Mouse (Mus musculus): ENCODE results near the gene Ctu1. TPM values are rescaled to one million over a fixed set of nuclear protein-coding genes. Genes with fewer than 3 reads are reported as not detected.
"Not testable (repeated sequence)": the region's sequence is repeated elsewhere in the genome, so short reads cannot be mapped to it uniquely, and the experiment has no call there.

The Ctu1 gene
- polyA plus RNA-seq, 1 experiment from 2014 or later = 8.7 TPM

- DNase-seq (ENCODE audit: low spot score) (no peak), ATAC-seq (replicated peaks; ENCODE audit: low FRiP score) (no peak)
- Histone ChIP-seq H3K27me3 (replicated peaks; ENCODE audit: control insufficient read depth, insufficient read depth, low read length) (no peaks in the 10 kb centered on the region), H3K9ac (ENCODE audit: low read depth, low read length) (no peak overlapping the region), H3K4me2 (no peak overlapping the region), H3K36me3 (ENCODE audit: control insufficient read depth, insufficient read depth, low read length) (no peaks in the 10 kb centered on the region), H3K9me3 (ENCODE audit: control insufficient read depth, low read length) (no peaks in the 10 kb centered on the region), H3K4me1 (replicated peaks; ENCODE audit: control insufficient read depth, insufficient read depth, low read length) (no peaks in the 10 kb centered on the region), H3K4me3 (ENCODE audit: low read depth, low read length) (no peak overlapping the region), H3K27ac (ENCODE audit: low read depth, low read length) (no peak overlapping the region)
- WGBS = 65% methylated on average over 5 of the region's 5 CpGs
Observed at GRCm38 (mm10) chr7:43642587-43642986, 29.2 kb upstream of the Ctu1 start.

DNA sequence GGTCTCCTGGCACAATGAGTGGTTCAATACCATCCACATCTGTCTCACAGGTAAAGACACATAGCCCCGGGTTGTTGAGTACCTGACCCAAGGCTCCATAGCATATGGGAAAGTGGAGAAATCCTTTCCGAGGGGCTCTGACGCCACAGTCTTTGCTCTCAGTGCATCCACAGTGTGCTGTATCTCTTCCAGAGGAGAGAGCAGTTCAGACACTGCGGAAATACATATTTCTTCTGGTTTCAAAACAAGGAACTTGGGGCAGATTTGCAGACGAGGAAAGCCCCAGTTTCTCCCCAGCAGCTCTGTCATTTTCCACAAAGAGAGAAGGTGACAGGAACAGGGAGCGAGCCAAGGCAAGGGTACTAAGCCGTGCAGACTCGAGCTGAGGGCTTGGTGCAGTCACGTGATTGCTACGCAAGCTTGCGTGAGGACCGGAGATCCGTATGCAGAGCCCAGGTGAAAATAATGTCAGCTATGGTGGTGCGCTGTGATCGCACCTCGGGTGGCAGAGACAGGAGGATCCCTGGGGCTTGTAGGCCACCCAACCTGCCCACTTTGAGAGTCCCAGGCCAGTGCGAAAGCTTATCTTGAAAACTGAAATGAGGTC, 28.7 kb upstream of the Ctu1 start:
- no peaks in the 10 kb centered on the region for H3K36me3 ChIP-seq (ENCODE audit: control insufficient read depth, insufficient read depth, low read length)
- no peaks in the 10 kb centered on the region for H3K4me1 ChIP-seq (replicated peaks; ENCODE audit: control insufficient read depth, insufficient read depth, low read length)
- 60% methylated on average over 17 of the region's 17 CpGs for WGBS
- H3K4me3 ChIP-seq (ENCODE audit: low read depth, low read length) = no peak overlapping the region
- H3K4me2 ChIP-seq = no peak overlapping the region
- H3K27me3 ChIP-seq (replicated peaks; ENCODE audit: control insufficient read depth, insufficient read depth, low read length) = no peaks in the 10 kb centered on the region
- no peak for DNase-seq (ENCODE audit: low spot score)
- ATAC-seq (replicated peaks; ENCODE audit: low FRiP score) = no peak
- no peaks in the 10 kb centered on the region for H3K9me3 ChIP-seq (ENCODE audit: control insufficient read depth, low read length)
- no peak overlapping the region for H3K9ac ChIP-seq (ENCODE audit: low read depth, low read length)
- no peak overlapping the region for H3K27ac ChIP-seq (ENCODE audit: low read depth, low read length)

- Histone ChIP-seq H3K36me3 (ENCODE audit: control insufficient read depth, insufficient read depth, low read length) (no peaks in the 10 kb centered on the region), H3K4me2 (no peak overlapping the region), H3K9me3 (ENCODE audit: control insufficient read depth, low read length) (no peaks in the 10 kb centered on the region), H3K27ac (ENCODE audit: low read depth, low read length) (no peak overlapping the region), H3K4me3 (ENCODE audit: low read depth, low read length) (no peak overlapping the region), H3K27me3 (replicated peaks; ENCODE audit: control insufficient read depth, insufficient read depth, low read length) (no peaks in the 10 kb centered on the region), H3K9ac (ENCODE audit: low read depth, low read length) (no peak overlapping the region), H3K4me1 (replicated peaks; ENCODE audit: control insufficient read depth, insufficient read depth, low read length) (no peaks in the 10 kb centered on the region)
- WGBS = 84% methylated on average over 6 of the region's 6 CpGs
- ATAC-seq (replicated peaks; ENCODE audit: low FRiP score) (no peak), DNase-seq (ENCODE audit: low spot score) (no peak)
Observed at GRCm38 (mm10) chr7:43652683-43653082, 19.1 kb upstream of the Ctu1 start.

DNA sequence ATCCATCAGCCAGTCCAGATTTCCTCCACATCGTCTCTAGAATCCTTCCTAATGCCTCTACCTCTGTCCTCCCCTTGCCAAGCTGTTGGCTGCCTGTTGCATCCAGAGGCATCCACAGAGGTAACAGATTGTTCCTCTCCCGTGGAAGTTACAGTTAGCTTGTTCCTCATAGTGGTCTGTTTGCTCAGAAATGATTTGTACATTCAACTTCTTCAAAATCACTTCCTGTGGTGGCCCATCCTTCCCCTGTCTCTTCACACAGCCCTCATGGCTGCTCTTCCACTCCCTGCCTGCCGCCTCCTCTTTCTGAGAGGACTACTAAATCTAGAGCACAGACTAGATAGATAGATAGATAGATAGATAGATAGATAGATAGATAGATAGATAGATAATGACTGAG, 17.3 kb upstream of the Ctu1 start:
- no peak overlapping the region for H3K9ac ChIP-seq (ENCODE audit: low read depth, low read length)
- H3K4me1 ChIP-seq (replicated peaks; ENCODE audit: control insufficient read depth, insufficient read depth, low read length) = no peaks in the 10 kb centered on the region
- ATAC-seq (replicated peaks; ENCODE audit: low FRiP score) (no peak), DNase-seq (ENCODE audit: low spot score) (no peak)
- H3K27ac ChIP-seq (ENCODE audit: low read depth, low read length) = no peak overlapping the region
- H3K4me2 ChIP-seq = no peak overlapping the region
- no peaks in the 10 kb centered on the region for H3K36me3 ChIP-seq (ENCODE audit: control insufficient read depth, insufficient read depth, low read length)
- H3K27me3 ChIP-seq (replicated peaks; ENCODE audit: control insufficient read depth, insufficient read depth, low read length) = no peaks in the 10 kb centered on the region
- no peaks in the 10 kb centered on the region for H3K9me3 ChIP-seq (ENCODE audit: control insufficient read depth, low read length)
- WGBS = 58% methylated on average over 3 of the region's 3 CpGs
- no peak overlapping the region for H3K4me3 ChIP-seq (ENCODE audit: low read depth, low read length)

GRCm38 (mm10) chr7:43656232-43656631, 15.6 kb upstream of the Ctu1 start:
- 56% methylated on average over 6 of the region's 6 CpGs for WGBS

GRCm38 (mm10) chr7:43660002-43660401, 11.8 kb upstream of the Ctu1 start, which contains the start of gene Siglece:
Gene Siglece (minus strand): TSS chr7:43660161.
- Histone ChIP-seq H3K4me2 (no peak within 1 kb of the TSS), H3K4me1 (replicated peaks; ENCODE audit: control insufficient read depth, insufficient read depth, low read length) (no peaks in the 10 kb centered on the region), H3K9ac (ENCODE audit: low read depth, low read length) (no peak within 1 kb of the TSS), H3K9me3 (ENCODE audit: control insufficient read depth, low read length) (no peaks in the 10 kb centered on the region), H3K27me3 (replicated peaks; ENCODE audit: control insufficient read depth, insufficient read depth, low read length) (no peaks in the 10 kb centered on the region), H3K36me3 (ENCODE audit: control insufficient read depth, insufficient read depth, low read length) (no peaks in the 10 kb centered on the region), H3K4me3 (ENCODE audit: low read depth, low read length) (no peak within 1 kb of the TSS), H3K27ac (ENCODE audit: low read depth, low read length) (no peak within 1 kb of the TSS)
- DNase-seq (ENCODE audit: low spot score) (no peak), ATAC-seq (replicated peaks; ENCODE audit: low FRiP score) (no peak)
- WGBS = 36% methylated on average over 1 of the region's 1 CpGs

More at GRCm38 (mm10) chr7:43656232-43656631, 15.6 kb upstream of the Ctu1 start:
- H3K27me3 ChIP-seq (replicated peaks; ENCODE audit: control insufficient read depth, insufficient read depth, low read length) = no peaks in the 10 kb centered on the region
- no peaks in the 10 kb centered on the region for H3K36me3 ChIP-seq (ENCODE audit: control insufficient read depth, insufficient read depth, low read length)
- H3K27ac ChIP-seq (ENCODE audit: low read depth, low read length) = no peak overlapping the region
- no peak for ATAC-seq (replicated peaks; ENCODE audit: low FRiP score)
- H3K4me3 ChIP-seq (ENCODE audit: low read depth, low read length) = no peak overlapping the region
- H3K4me1 ChIP-seq (replicated peaks; ENCODE audit: control insufficient read depth, insufficient read depth, low read length) = no peaks in the 10 kb centered on the region
- H3K4me2 ChIP-seq = no peak overlapping the region
- no peak overlapping the region for H3K9ac ChIP-seq (ENCODE audit: low read depth, low read length)
- DNase-seq (ENCODE audit: low spot score) = no peak
- H3K9me3 ChIP-seq (ENCODE audit: control insufficient read depth, low read length) = no peaks in the 10 kb centered on the region

- no peak overlapping the region for H3K4me3 ChIP-seq (ENCODE audit: low read depth, low read length)
- WGBS = 81% methylated on average over 1 of the region's 1 CpGs
- no peaks in the 10 kb centered on the region for H3K36me3 ChIP-seq (ENCODE audit: control insufficient read depth, insufficient read depth, low read length)
- no peak for ATAC-seq (replicated peaks; ENCODE audit: low FRiP score)
- H3K4me2 ChIP-seq = no peak overlapping the region
- no peak for DNase-seq (ENCODE audit: low spot score)
- H3K27ac ChIP-seq (ENCODE audit: low read depth, low read length) = no peak overlapping the region
- H3K9ac ChIP-seq (ENCODE audit: low read depth, low read length) = no peak overlapping the region
- no peaks in the 10 kb centered on the region for H3K27me3 ChIP-seq (replicated peaks; ENCODE audit: control insufficient read depth, insufficient read depth, low read length)
- no peaks in the 10 kb centered on the region for H3K4me1 ChIP-seq (replicated peaks; ENCODE audit: control insufficient read depth, insufficient read depth, low read length)
- no peaks in the 10 kb centered on the region for H3K9me3 ChIP-seq (ENCODE audit: control insufficient read depth, low read length)
Observed at GRCm38 (mm10) chr7:43662804-43663203, 9.0 kb upstream of the Ctu1 start.

- not testable (repeated sequence) for H3K27me3 ChIP-seq (replicated peaks; ENCODE audit: control insufficient read depth, insufficient read depth, low read length); ATAC-seq (replicated peaks; ENCODE audit: low FRiP score); H3K4me3 ChIP-seq (ENCODE audit: low read depth, low read length); H3K9ac ChIP-seq (ENCODE audit: low read depth, low read length); H3K27ac ChIP-seq (ENCODE audit: low read depth, low read length); H3K9me3 ChIP-seq (ENCODE audit: control insufficient read depth, low read length); H3K4me1 ChIP-seq (replicated peaks; ENCODE audit: control insufficient read depth, insufficient read depth, low read length); H3K4me2 ChIP-seq; H3K36me3 ChIP-seq (ENCODE audit: control insufficient read depth, insufficient read depth, low read length); DNase-seq (ENCODE audit: low spot score)
- 88% methylated on average over 4 of the region's 4 CpGs for WGBS
Observed at GRCm38 (mm10) chr7:43667221-43667620, 4.6 kb upstream of the Ctu1 start.

GRCm38 (mm10) chr7:43668582-43668981, 3.2 kb upstream of the Ctu1 start:
- no peak overlapping the region for H3K9ac ChIP-seq (ENCODE audit: low read depth, low read length)
- no peak overlapping the region for H3K27ac ChIP-seq (ENCODE audit: low read depth, low read length)
- H3K27me3 ChIP-seq (replicated peaks; ENCODE audit: control insufficient read depth, insufficient read depth, low read length) = no peaks in the 10 kb centered on the region
- 14% methylated on average over 3 of the region's 3 CpGs for WGBS
- H3K9me3 ChIP-seq (ENCODE audit: control insufficient read depth, low read length) = no peaks in the 10 kb centered on the region
- H3K4me1 ChIP-seq (replicated peaks; ENCODE audit: control insufficient read depth, insufficient read depth, low read length) = peaks cover 9% of the 10 kb centered on the region
- ATAC-seq (replicated peaks; ENCODE audit: low FRiP score) (no peak), DNase-seq (ENCODE audit: low spot score) (no peak)
- H3K36me3 ChIP-seq (ENCODE audit: control insufficient read depth, insufficient read depth, low read length) = no peaks in the 10 kb centered on the region
- H3K4me3 ChIP-seq (ENCODE audit: low read depth, low read length) = no peak overlapping the region
- no peak overlapping the region for H3K4me2 ChIP-seq
